Mouse (Mus musculus) myocyte (in vitro differentiated cells): ENCODE measurements around the gene Sema6d.

Experiments used
- CEBPB ChIP-seq: IDR thresholded peaks from 2 replicates; pipeline ENCODE4 v1.6.1; 2011; ENCODE audit warnings: mild to moderate bottlenecking, moderate library complexity; ENCODE audit not compliant: poor library complexity, insufficient read depth, severe bottlenecking
- E2F4 ChIP-seq: IDR thresholded peaks from one replicate; pipeline ENCODE4 v1.6.1; 2011; ENCODE audit warnings: mild to moderate bottlenecking, control low read depth, moderate library complexity; ENCODE audit not compliant: insufficient read depth
- MAX ChIP-seq: IDR thresholded peaks from one replicate; pipeline ENCODE4 v1.6.1; 2011; ENCODE audit warnings: low read depth, mild to moderate bottlenecking, control low read depth
- POLR2A ChIP-seq: IDR thresholded peaks from one replicate; pipeline ENCODE4 v1.6.1; 2011; ENCODE audit warnings: low read depth, mild to moderate bottlenecking, control low read depth, moderate library complexity; ENCODE audit not compliant: insufficient read length
- POLR2AphosphoS2 ChIP-seq: IDR thresholded peaks from one replicate; pipeline ENCODE4 v1.6.1; 2011; ENCODE audit warnings: low read depth, control low read depth; ENCODE audit not compliant: insufficient read length
- REST ChIP-seq: IDR thresholded peaks from one replicate; pipeline ENCODE4 v1.6.1; 2011; ENCODE audit warnings: mild to moderate bottlenecking, control low read depth, moderate library complexity; ENCODE audit not compliant: insufficient read depth, insufficient read length
- TCF12 ChIP-seq: IDR thresholded peaks from one replicate; pipeline ENCODE4 v1.6.1; 2011; ENCODE audit warnings: mild to moderate bottlenecking, control low read depth; ENCODE audit not compliant: poor library complexity, insufficient read depth, severe bottlenecking
- TCF3 ChIP-seq: IDR thresholded peaks from one replicate; pipeline ENCODE4 v1.6.1; 2011; ENCODE audit warnings: low read depth, control low read depth; ENCODE audit not compliant: insufficient read length

DNA sequence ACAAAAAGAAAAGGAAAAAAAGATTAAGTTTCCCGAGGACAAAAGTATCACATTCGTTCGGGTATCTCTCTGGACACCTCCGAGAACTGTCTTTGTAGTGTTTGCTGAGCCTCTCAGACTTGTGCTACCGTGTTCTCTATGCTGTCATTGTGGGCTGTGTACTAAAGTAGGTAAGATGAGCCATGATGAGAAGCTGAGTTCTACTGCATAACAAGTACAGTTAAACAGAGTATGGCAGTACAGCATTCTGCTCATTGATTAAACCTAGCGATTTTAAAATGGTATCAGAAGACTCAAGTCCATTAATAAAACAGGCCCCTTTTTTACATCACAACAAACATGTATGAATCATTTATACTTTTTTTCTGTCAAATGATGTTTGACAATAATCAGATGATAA is 433.9 kb downstream of the Sema6d start:
- TF ChIP-seq POLR2A (no peak), E2F4 (no peak), REST (no peak), POLR2AphosphoS2 (no peak), TCF3 (no peak), TCF12 (no peak), MAX (no peak), CEBPB (no peak)
